Mouse (Mus musculus): ENCODE results near the gene Poldip2. TPM values are rescaled to one million over a fixed set of nuclear protein-coding genes. Genes with fewer than 3 reads are reported as not detected.

Poldip2 gene
- polyA plus RNA-seq, 1 experiment from 2014 or later, result 96.6 TPM

DNA sequence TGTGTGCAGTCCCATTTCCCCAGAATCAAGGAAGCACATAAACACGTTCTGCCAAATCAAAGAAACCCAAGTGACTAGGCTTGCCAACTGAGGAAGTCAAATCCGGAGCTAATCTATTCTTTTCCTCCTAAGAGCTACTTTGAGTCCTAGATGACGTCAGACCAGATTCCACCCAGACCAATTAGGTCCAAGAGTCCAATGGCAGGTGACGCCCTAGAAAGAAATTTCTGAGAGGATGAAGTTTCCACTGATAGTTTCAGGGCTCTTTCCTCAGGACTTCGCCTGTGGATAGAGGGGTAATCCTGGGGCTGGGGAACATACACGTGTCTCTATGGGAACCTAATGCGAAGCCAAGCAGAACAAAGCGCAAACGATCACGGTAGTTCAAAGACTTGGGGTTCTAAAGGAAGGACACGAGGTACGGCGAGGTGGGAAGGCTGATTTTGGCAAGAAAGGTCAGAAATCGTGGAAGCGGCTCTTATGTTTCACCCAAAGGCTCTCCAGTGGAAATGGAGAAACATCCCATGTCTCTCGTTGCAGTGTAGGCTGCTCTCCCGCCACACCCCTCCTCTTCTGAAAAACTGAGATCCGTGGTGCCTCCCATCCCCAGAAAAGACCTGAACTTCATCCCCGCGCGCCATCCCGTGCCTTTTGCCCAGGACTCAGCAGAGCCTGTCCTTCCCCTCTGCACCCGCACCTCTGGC, 23.5 kb downstream of the Poldip2 start:
- H3K4me3 ChIP-seq (ENCODE audit: low read depth, low read length), result peak overlapping the region; percentile 80
- H3K9ac ChIP-seq (replicated peaks), result peak overlapping the region; percentile 54
- TF ChIP-seq EP300 (IDR thresholded peaks at IDR 0.05; ENCODE audit: low read depth) (no peak), CTCF (IDR thresholded peaks at IDR 0.05; ENCODE audit: low read depth) (no peak)
- no peak for ATAC-seq
- peak overlapping the region; percentile 77 for H3K27ac ChIP-seq (ENCODE audit: low read depth)
- H3K36me3 ChIP-seq (replicated peaks; ENCODE audit: insufficient read depth, low read length), result peaks cover 20% of the 10 kb centered on the region
- H3K27me3 ChIP-seq (ENCODE audit: insufficient read depth, low read length), result no peaks in the 10 kb centered on the region
- H3K9me3 ChIP-seq (ENCODE audit: low read length), result no peaks in the 10 kb centered on the region
- no peak for DNase-seq
- under 1% methylated on average over 23 of the region's 23 CpGs for WGBS (ENCODE audit: insufficient replicate concordance)
- H3K4me1 ChIP-seq (ENCODE audit: insufficient read depth), result peaks cover 25% of the 10 kb centered on the region
- H3K4me2 ChIP-seq (ENCODE audit: low read depth, low read length), result peak overlapping the region; percentile 93

DNA sequence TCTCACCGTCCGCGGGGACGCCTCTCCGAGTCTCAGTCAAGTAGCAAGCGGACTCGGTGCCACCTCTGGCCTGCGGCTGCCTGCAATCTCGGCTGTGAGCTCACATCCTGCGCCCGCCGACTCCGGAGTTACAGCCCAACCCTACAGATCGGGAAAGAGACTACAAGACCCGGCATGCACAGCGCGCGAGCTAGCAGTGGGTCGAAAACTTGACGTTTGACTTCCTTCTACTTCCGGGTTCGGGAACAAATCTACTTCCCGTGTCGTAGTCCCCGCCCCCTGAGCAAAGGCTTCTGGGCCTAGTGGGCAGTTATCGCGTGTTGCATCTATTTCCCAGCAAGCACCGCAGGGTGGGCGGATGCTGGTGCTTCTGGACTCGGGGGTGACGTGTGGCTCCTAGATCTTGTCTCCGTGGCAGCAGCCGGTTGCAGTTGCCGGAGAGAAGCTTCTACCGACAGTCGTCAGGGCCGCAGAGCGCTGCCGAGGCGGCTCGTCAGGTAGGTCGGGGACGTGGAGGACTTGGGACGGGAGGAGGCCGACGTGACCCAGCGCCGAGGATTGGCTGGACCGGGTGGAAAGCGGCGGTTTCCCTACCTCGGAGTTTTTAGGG, 24.2 kb downstream of the Poldip2 start, which contains the start of the genes Tnfaip1 and Ift20:
Tnfaip1 (minus strand) TSS at position 253 of the 610 bp plus-strand sequence.
Ift20 (plus strand) TSS at position 282 of the 610 bp plus-strand sequence.
- under 1% methylated on average over 52 of the region's 52 CpGs for WGBS (ENCODE audit: insufficient replicate concordance)
- H3K9ac ChIP-seq (replicated peaks), result peak within 1 kb of the TSS; percentile 93

DNA sequence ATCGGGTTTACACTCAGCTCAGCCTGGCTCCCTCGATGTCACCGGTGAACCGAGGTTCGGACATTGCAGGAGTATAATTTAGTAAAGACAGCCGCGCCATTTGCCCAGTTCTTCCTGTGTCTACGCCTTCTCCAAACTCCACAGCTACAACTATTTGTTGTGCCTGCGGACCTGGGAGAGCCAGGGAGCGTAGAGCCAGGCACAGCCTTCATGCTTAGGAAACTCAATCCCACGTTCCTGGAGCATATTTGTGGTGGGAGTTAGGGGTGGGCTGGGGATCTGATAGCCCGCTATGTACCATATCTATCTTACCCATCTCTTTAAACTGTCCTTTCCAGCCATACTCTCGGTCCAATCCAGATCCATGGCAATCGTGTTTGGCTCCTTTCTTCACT, 24.7 kb downstream of the Poldip2 start:
- no peak for TF ChIP-seq CTCF (IDR thresholded peaks at IDR 0.05; ENCODE audit: low read depth)
- no peak for TF ChIP-seq EP300 (IDR thresholded peaks at IDR 0.05; ENCODE audit: low read depth)
- WGBS (ENCODE audit: insufficient replicate concordance), result under 1% methylated on average over 14 of the region's 14 CpGs
- ATAC-seq (peak; percentile 3; the same call in 1 of the 2 replicates), DNase-seq (no peak)
- Histone ChIP-seq H3K27ac (ENCODE audit: low read depth) (peak overlapping the region; percentile 95), H3K9me3 (ENCODE audit: low read length) (no peaks in the 10 kb centered on the region), H3K4me2 (ENCODE audit: low read depth, low read length) (peak overlapping the region; percentile 93), H3K4me3 (ENCODE audit: low read depth, low read length) (peak overlapping the region; percentile 80), H3K27me3 (ENCODE audit: insufficient read depth, low read length) (no peaks in the 10 kb centered on the region), H3K4me1 (ENCODE audit: insufficient read depth) (peaks cover 25% of the 10 kb centered on the region), H3K9ac (replicated peaks) (peak overlapping the region; percentile 93), H3K36me3 (replicated peaks; ENCODE audit: insufficient read depth, low read length) (peaks cover 30% of the 10 kb centered on the region)

More for the DNA sequence above, 24.2 kb downstream of the Poldip2 start, which contains the start of the genes Tnfaip1 and Ift20:
- H3K4me2 ChIP-seq (ENCODE audit: low read depth, low read length), result peak within 1 kb of the TSS; percentile 93
- H3K4me1 ChIP-seq (ENCODE audit: insufficient read depth), result peaks cover 25% of the 10 kb centered on the region
- DNase-seq (peak; percentile 98), ATAC-seq (peak; percentile 96)
- H3K27me3 ChIP-seq (ENCODE audit: insufficient read depth, low read length), result no peaks in the 10 kb centered on the region
- TF ChIP-seq CTCF (IDR thresholded peaks at IDR 0.05; ENCODE audit: low read depth) (no peak), EP300 (IDR thresholded peaks at IDR 0.05; ENCODE audit: low read depth) (peak; percentile 74; the same call in 1 of the 2 replicates)
- peak within 1 kb of the TSS; percentile 95 for H3K27ac ChIP-seq (ENCODE audit: low read depth)
- H3K9me3 ChIP-seq (ENCODE audit: low read length), result no peaks in the 10 kb centered on the region
- peak within 1 kb of the TSS; percentile 80 for H3K4me3 ChIP-seq (ENCODE audit: low read depth, low read length)
- H3K36me3 ChIP-seq (replicated peaks; ENCODE audit: insufficient read depth, low read length), result peaks cover 26% of the 10 kb centered on the region

GRCm38 (mm10) chr11:78540358-78540757, 28.4 kb downstream of the Poldip2 start:
- peak; percentile 47 for DNase-seq
- no peak for ATAC-seq
- TF ChIP-seq CTCF (IDR thresholded peaks at IDR 0.05; ENCODE audit: low read depth) (no peak), EP300 (IDR thresholded peaks at IDR 0.05; ENCODE audit: low read depth) (no peak)
- Histone ChIP-seq H3K27me3 (ENCODE audit: insufficient read depth, low read length) (no peaks in the 10 kb centered on the region), H3K36me3 (replicated peaks; ENCODE audit: insufficient read depth, low read length) (peaks cover 39% of the 10 kb centered on the region), H3K9me3 (ENCODE audit: low read length) (no peaks in the 10 kb centered on the region), H3K4me2 (ENCODE audit: low read depth, low read length) (no peak overlapping the region), H3K27ac (ENCODE audit: low read depth) (no peak overlapping the region), H3K4me1 (ENCODE audit: insufficient read depth) (peaks cover 17% of the 10 kb centered on the region), H3K4me3 (ENCODE audit: low read depth, low read length) (no peak overlapping the region), H3K9ac (replicated peaks) (no peak overlapping the region)
- WGBS (ENCODE audit: insufficient replicate concordance), result 69% methylated on average over 3 of the region's 3 CpGs

DNA sequence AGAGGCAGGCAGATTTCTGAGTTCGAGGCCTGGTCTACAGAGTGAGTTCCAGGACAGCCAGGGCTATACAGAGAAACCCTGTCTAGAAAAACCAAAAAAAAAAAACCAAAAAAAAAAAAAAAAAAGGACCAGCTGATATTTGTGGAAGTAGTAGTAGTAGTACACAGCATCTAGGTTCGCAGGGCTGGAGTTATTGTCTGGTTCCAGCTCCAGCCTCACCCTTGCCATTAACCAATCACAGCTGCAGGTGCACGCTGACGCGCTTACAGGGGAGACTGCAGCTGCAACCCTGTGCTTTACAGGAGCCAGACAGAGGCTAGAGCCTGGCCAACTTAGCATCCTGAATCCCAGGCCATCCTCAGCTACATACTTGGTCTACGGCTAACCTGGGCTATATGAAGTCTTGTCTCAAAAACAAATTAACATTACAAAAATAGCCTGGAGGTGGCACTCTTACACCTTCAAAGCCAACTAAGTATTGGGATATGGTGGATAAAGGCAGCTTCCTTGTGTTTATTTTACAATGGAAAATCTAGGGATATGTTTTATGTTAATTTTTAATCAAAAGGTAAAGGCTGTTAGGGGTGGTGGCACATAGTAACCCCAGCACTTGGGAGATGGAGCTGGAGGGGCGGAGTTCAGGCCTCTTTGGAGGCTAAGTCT, 32.6 kb downstream of the Poldip2 start:
- ATAC-seq (no peak), DNase-seq (no peak)
- H3K36me3 ChIP-seq (replicated peaks; ENCODE audit: insufficient read depth, low read length), result peaks cover 31% of the 10 kb centered on the region
- H3K4me2 ChIP-seq (ENCODE audit: low read depth, low read length), result no peak overlapping the region
- TF ChIP-seq EP300 (IDR thresholded peaks at IDR 0.05; ENCODE audit: low read depth), result no peak
- TF ChIP-seq CTCF (IDR thresholded peaks at IDR 0.05; ENCODE audit: low read depth), result peak; percentile 22; the same call in 1 of the 2 replicates
- no peaks in the 10 kb centered on the region for H3K9me3 ChIP-seq (ENCODE audit: low read length)
- WGBS (ENCODE audit: insufficient replicate concordance), result 89% methylated on average over 7 of the region's 7 CpGs
- H3K27me3 ChIP-seq (ENCODE audit: insufficient read depth, low read length), result no peaks in the 10 kb centered on the region
- H3K27ac ChIP-seq (ENCODE audit: low read depth), result no peak overlapping the region
- H3K4me1 ChIP-seq (ENCODE audit: insufficient read depth), result peaks cover 10% of the 10 kb centered on the region
- H3K9ac ChIP-seq (replicated peaks), result no peak overlapping the region
- no peak overlapping the region for H3K4me3 ChIP-seq (ENCODE audit: low read depth, low read length)

GRCm38 (mm10) chr11:78545181-78545580, 33.2 kb downstream of the Poldip2 start:
- Histone ChIP-seq H3K4me2 (ENCODE audit: low read depth, low read length) (no peak overlapping the region), H3K4me3 (ENCODE audit: low read depth, low read length) (no peak overlapping the region), H3K27ac (ENCODE audit: low read depth) (no peak overlapping the region), H3K36me3 (replicated peaks; ENCODE audit: insufficient read depth, low read length) (peaks cover 25% of the 10 kb centered on the region), H3K9me3 (ENCODE audit: low read length) (no peaks in the 10 kb centered on the region), H3K9ac (replicated peaks) (no peak overlapping the region), H3K4me1 (ENCODE audit: insufficient read depth) (peaks cover 16% of the 10 kb centered on the region), H3K27me3 (ENCODE audit: insufficient read depth, low read length) (no peaks in the 10 kb centered on the region)
- DNase-seq (no peak), ATAC-seq (no peak)
- TF ChIP-seq CTCF (IDR thresholded peaks at IDR 0.05; ENCODE audit: low read depth) (no peak), EP300 (IDR thresholded peaks at IDR 0.05; ENCODE audit: low read depth) (no peak)
- 42% methylated on average over 8 of the region's 8 CpGs for WGBS (ENCODE audit: insufficient replicate concordance)

Data from liver, postnatal 0 days (tissue).